Mouse (Mus musculus) forebrain, postnatal 0 days (tissue): ENCODE data around the gene Apoh. TPM values are rescaled to one million over a fixed set of nuclear protein-coding genes. Genes with fewer than 3 reads are reported as not detected.

Source experiments
- ATAC-seq: fragments of 200-750 bp; cut with Nextera tagmentation; 2 replicates; pipeline ENCODE4 v1.8.0; 2017; ENCODE audit warnings: mild to moderate bottlenecking, moderate library complexity
- DNase-seq: peaks from one replicate; pipeline ENCODE4 v3.0.0-alpha.2; 2015
- H3K27ac ChIP-seq: fragments of 300-500 bp; sonication (generic); 2 replicates; pipeline ENCODE4 v1.5.1; 2014; ENCODE audit warnings: low read depth, mild to moderate bottlenecking, antibody characterized with exemption, low read length, moderate library complexity, mixed read lengths
- H3K27me3 ChIP-seq: fragments of 300-500 bp; sonication (generic); 2 replicates; pipeline ENCODE4 v1.6.1; 2014; ENCODE audit warnings: mild to moderate bottlenecking, low read length, mixed read lengths; ENCODE audit not compliant: insufficient read depth
- H3K36me3 ChIP-seq: fragments of 300-500 bp; sonication (generic); 2 replicates; pipeline ENCODE4 v1.6.1; 2014; ENCODE audit warnings: mild to moderate bottlenecking, moderate library complexity; ENCODE audit not compliant: insufficient read depth
- H3K4me1 ChIP-seq: fragments of 300-500 bp; sonication (generic); 2 replicates; pipeline ENCODE4 v1.6.1; 2014; ENCODE audit warnings: antibody characterized with exemption; ENCODE audit not compliant: insufficient read depth
- H3K4me2 ChIP-seq: fragments of 300-500 bp; sonication (generic); 2 replicates; pipeline ENCODE4 v1.6.1; 2014; ENCODE audit warnings: low read depth, mild to moderate bottlenecking, moderate library complexity
- H3K4me3 ChIP-seq: fragments of 300-500 bp; sonication (generic); 2 replicates; pipeline ENCODE4 v1.5.1; 2014; ENCODE audit warnings: low read depth, low read length, mixed read lengths
- H3K9ac ChIP-seq: fragments of 300-500 bp; sonication (generic); 2 replicates; pipeline ENCODE4 v1.6.1; 2014; ENCODE audit warnings: mild to moderate bottlenecking
- H3K9me3 ChIP-seq: fragments of 300-500 bp; sonication (generic); 2 replicates; pipeline ENCODE4 v1.6.1; 2016; ENCODE audit warnings: low read length
- CTCF ChIP-seq: sonication (generic); IDR thresholded peaks from 2 replicates; pipeline ENCODE4 v1.5.1; 2016; ENCODE audit warnings: antibody characterized with exemption, control low read depth, low read depth
- WGBS: fragments of 180-500 bp; shearing (Covaris S2); extraction: QIAGEN DNeasy Blood & Tissue Kit; methylation state at CpG from one replicate; pipeline ENCODE4 v1.1.7; 2014; 5-methylcytosine and 5-hydroxymethylcytosine counted together
- polyA plus RNA-seq: library from polyadenylated mRNA; unstranded; fragments of >200 nt; fragmentation: Nextera tagmentation; extraction: Ambion mirVana; gene quantifications from 2 replicates; pipeline ENCODE4 v1.2.1, GENCODE M21; 2015
- total RNA-seq: library from RNA; depleted of rRNA; stranded (reverse); fragments of >200 nt; gene quantifications from 2 replicates; pipeline ENCODE4 v1.2.3, GENCODE M21; 2014

Gene Apoh
- total and polyA plus RNA-seq, 2 experiments from 2014 or later, result 0.25 to 0.67 TPM

DNA sequence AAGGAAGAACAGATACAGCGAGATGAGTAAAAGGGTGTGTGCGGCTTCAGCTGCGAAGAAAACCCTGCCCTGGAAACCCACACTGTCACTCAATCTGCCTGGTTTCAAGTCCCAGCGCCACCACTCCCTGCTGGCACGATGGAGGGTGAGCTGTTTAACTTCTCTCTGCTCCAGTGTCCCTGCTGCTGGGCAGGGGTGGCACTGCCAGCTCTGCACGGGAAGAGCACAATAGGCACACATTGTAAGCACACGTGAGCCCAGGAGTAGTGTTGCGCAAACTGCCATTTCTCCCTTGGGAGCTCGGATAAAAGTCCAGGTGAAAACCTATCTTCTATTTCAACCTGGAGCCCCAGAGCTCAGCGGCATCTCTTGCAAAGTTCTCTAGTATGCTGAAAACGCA lies 12.3 kb upstream of the Apoh start:
- H3K9me3 ChIP-seq, result no peaks in the 10 kb centered on the region
- H3K27me3 ChIP-seq, result no peaks in the 10 kb centered on the region
- no peak for TF ChIP-seq CTCF
- no peaks in the 10 kb centered on the region; the same call in 1 of the 2 replicates for H3K36me3 ChIP-seq
- no peak overlapping the region for H3K9ac ChIP-seq
- DNase-seq (no peak), ATAC-seq (no peak)
- no peak overlapping the region for H3K4me2 ChIP-seq
- no peak overlapping the region for H3K27ac ChIP-seq
- WGBS, result 80% methylated on average over 11 of the region's 11 CpGs
- H3K4me1 ChIP-seq, result no peaks in the 10 kb centered on the region
- H3K4me3 ChIP-seq, result no peak overlapping the region

GRCm38 (mm10) chr11:108333006-108333405 lies 10.1 kb upstream of the Apoh start:
- Histone ChIP-seq H3K9me3 (no peaks in the 10 kb centered on the region), H3K4me2 (no peak overlapping the region), H3K9ac (no peak overlapping the region), H3K4me1 (no peaks in the 10 kb centered on the region), H3K36me3 (no peaks in the 10 kb centered on the region; the same call in 1 of the 2 replicates), H3K4me3 (no peak overlapping the region), H3K27ac (no peak overlapping the region), H3K27me3 (no peaks in the 10 kb centered on the region)
- DNase-seq (no peak), ATAC-seq (no peak)
- 44% methylated on average over 5 of the region's 5 CpGs for WGBS
- TF ChIP-seq CTCF, result no peak

DNA sequence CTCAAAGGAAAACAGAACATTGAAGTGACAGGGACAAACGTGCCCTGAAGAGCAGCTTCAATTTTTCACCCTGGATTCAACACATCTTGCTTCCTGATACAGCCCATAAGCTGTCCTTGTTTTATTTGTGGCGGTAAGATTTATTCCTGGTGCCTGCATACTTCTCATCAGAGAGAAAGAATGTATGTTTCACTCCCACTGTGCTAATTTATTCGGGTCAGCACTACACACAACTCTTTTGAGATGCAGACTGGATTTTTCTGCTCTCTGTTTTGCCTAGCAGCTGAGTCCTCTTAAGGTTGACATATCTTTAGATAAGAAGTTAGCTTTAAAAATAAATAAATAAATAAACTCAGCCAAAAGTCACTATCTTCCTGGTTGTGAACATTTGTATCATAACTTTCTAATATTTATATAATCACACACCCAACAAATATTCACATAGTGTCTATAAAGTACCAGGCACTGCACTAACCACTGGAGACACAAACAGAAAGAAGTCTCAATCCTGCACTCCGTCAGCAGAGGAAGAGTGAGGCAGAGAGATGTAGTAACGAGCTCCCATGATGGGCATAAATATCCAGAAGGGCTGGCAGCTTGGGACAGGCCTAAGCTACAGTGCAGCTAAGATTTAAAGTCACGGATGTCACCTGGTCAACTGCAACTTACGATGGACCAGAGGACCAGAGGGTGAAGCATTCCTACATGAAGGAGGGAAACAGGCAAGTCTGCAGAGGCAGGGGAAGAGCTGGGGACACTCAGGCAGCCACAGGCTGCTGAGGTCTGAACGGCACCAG lies 9.4 kb upstream of the Apoh start:
- Histone ChIP-seq H3K4me1 (no peaks in the 10 kb centered on the region), H3K27me3 (no peaks in the 10 kb centered on the region), H3K4me2 (no peak overlapping the region), H3K27ac (no peak overlapping the region), H3K4me3 (no peak overlapping the region), H3K9me3 (no peaks in the 10 kb centered on the region), H3K9ac (no peak overlapping the region), H3K36me3 (peaks cover 6% of the 10 kb centered on the region; the same call in 1 of the 2 replicates)
- no peak for TF ChIP-seq CTCF
- no peak for ATAC-seq
- 54% methylated on average over 8 of the region's 8 CpGs for WGBS
- DNase-seq, result no peak

DNA sequence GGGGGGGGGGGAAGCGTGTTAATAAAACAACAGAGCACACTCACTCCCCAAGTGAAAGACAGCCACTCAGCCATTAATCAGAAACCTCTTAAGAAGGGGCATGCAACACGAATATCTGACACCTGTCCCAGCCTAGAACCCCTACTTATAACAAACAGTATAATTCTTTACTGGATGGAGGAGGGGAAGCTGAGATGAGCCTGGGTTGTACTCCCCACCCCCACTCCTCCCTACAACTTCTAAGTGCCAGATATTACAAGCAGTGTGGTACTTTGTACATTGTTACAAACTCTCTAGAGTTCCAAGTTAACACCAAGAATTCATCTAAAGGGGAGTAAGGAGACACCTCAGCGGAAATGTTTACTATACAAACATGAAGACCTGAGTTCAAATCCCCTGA lies 8.5 kb upstream of the Apoh start:
- H3K4me3 ChIP-seq, result no peak overlapping the region
- no peak overlapping the region for H3K4me2 ChIP-seq
- no peak overlapping the region for H3K27ac ChIP-seq
- no peaks in the 10 kb centered on the region for H3K4me1 ChIP-seq
- no peak for ATAC-seq
- WGBS, result 67% methylated on average over 3 of the region's 3 CpGs
- DNase-seq, result no peak
- H3K9me3 ChIP-seq, result no peaks in the 10 kb centered on the region
- no peak overlapping the region for H3K9ac ChIP-seq
- TF ChIP-seq CTCF, result no peak
- H3K36me3 ChIP-seq, result 0 out of 2 replicates have a peak, but pooled peaks cover 6% of the 10 kb centered on the region
- H3K27me3 ChIP-seq, result no peaks in the 10 kb centered on the region

DNA sequence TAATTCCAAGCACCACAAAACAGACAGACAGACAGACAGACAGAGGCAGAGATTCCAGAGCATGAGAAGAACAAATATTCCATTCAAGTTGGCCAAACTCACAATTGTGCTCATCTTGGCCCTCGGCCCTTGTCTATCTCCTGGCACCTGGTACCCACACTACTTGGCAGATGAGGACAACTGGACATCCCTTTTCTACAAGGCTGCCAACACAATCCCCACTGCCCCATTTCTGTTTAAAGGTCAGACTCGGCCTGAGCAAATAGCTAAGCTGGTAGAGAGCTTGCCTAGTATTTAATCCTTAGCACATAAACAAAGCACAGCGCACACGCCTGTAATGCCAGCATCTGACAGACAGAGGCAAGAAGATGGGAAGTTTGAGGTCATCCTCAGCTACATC lies 7.6 kb upstream of the Apoh start:
- Histone ChIP-seq H3K36me3 (0 out of 2 replicates have a peak, but pooled peaks cover 6% of the 10 kb centered on the region), H3K4me3 (no peak overlapping the region), H3K27ac (no peak overlapping the region), H3K4me2 (no peak overlapping the region), H3K27me3 (no peaks in the 10 kb centered on the region), H3K9me3 (no peaks in the 10 kb centered on the region), H3K9ac (no peak overlapping the region), H3K4me1 (no peaks in the 10 kb centered on the region)
- ATAC-seq, result no peak
- TF ChIP-seq CTCF, result no peak
- WGBS, result 79% methylated on average over 4 of the region's 4 CpGs
- no peak for DNase-seq

- Histone ChIP-seq H3K27me3 (no peaks in the 10 kb centered on the region), H3K9ac (no peak overlapping the region), H3K4me2 (no peak overlapping the region), H3K4me1 (no peaks in the 10 kb centered on the region), H3K27ac (no peak overlapping the region), H3K4me3 (no peak overlapping the region), H3K9me3 (no peaks in the 10 kb centered on the region), H3K36me3 (0 out of 2 replicates have a peak, but pooled peaks cover 6% of the 10 kb centered on the region)
- 61% methylated on average over 5 of the region's 5 CpGs for WGBS
- ATAC-seq (no peak), DNase-seq (no peak)
- no peak for TF ChIP-seq CTCF
Measured at GRCm38 (mm10) chr11:108336445-108336844, 6.7 kb upstream of the Apoh start.

GRCm38 (mm10) chr11:108340293-108340692 lies 2.9 kb upstream of the Apoh start:
- Histone ChIP-seq H3K36me3 (0 out of 2 replicates have a peak, but pooled peaks cover 6% of the 10 kb centered on the region), H3K4me3 (no peak overlapping the region), H3K9ac (no peak overlapping the region), H3K4me2 (no peak overlapping the region), H3K27me3 (no peaks in the 10 kb centered on the region), H3K9me3 (no peaks in the 10 kb centered on the region), H3K27ac (no peak overlapping the region), H3K4me1 (peaks cover 7% of the 10 kb centered on the region; the same call in 1 of the 2 replicates)
- 89% methylated on average over 4 of the region's 4 CpGs for WGBS
- DNase-seq (no peak), ATAC-seq (no peak)
- no peak for TF ChIP-seq CTCF
